Mouse (Mus musculus): Measurements from ENCODE around the gene Map2k5.

DNA sequence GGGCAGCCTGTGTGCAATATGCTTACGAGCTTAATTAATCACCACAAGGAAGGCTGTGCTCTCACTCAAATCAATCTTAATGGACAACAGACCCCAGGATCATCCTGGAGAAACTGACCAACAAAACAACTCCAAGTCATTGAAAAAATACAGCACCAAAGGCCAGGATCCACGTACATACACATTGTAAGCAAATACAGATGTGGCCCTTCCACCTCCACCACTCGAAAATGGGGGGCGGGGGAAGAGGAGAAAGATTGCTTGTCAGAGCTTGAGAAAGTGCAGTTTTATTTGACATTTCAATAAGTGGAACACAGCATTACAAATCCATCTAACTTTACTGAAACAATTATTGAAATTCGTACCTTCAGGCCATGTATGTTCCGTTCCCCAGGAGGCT, 39.0 kb downstream of the Map2k5 start:
- TF ChIP-seq POLR2A (IDR thresholded peaks at IDR 0.05; ENCODE audit: insufficient read depth, low read depth, low read length) (no peak), CTCF (IDR thresholded peaks at IDR 0.05; ENCODE audit: insufficient read depth, low read depth, low read length) (no peak)

Data from olfactory bulb, adult 2 months (tissue).